Mouse (Mus musculus) cerebellum, adult 2 months (tissue): Measurements from ENCODE around the gene Lama4.

Experiments
- CTCF ChIP-seq: fragments of 200-500 bp; IDR thresholded peaks from 2 replicates; pipeline ENCODE4 v1.5.1; 2011; ENCODE audit warnings: low read depth, mild to moderate bottlenecking, control low read depth, low read length, moderate library complexity, borderline replicate concordance; ENCODE audit not compliant: insufficient read depth
- POLR2A ChIP-seq: fragments of 200-500 bp; IDR thresholded peaks from 2 replicates; pipeline ENCODE4 v1.6.1; 2011; ENCODE audit warnings: low read length, control low read depth, borderline replicate concordance; ENCODE audit not compliant: insufficient read depth

- no peak for TF ChIP-seq CTCF
- no peak for TF ChIP-seq POLR2A
These were observed 49.2 kb upstream of the Lama4 start for GRCm38 (mm10) chr10:38916027-38916617.
